Mouse (Mus musculus): ENCODE measurements around the gene Tmem234. TPM values are rescaled to one million over a fixed set of nuclear protein-coding genes. Genes with fewer than 3 reads are reported as not detected.

The Tmem234 gene
- total RNA-seq, 1 experiment from 2014 or later: 111 TPM

DNA sequence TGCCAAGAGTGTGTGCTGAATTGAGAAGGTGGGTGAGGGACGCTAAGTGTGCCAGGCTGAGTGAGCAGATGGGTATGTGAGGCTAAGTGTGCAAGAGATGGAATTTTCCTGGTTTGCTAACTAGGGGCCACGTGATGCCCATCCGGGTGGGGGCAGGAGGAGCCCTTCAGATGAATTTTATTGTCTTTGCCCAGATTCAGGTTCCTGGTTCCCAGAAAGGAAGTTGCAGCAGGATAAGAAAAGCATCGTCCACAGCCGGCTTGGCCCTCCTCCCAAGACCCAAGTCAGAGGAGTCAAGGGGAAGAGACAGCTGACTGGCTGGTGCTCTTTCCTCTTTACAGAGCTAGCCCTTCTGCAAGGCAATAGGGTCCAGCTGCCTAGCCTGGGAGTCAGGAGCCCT lies 22.0 kb upstream of the Tmem234 start, which contains the start of gene Fam167b:
Fam167b (minus strand) TSS at position 84 of the 400 bp plus-strand sequence.
- DNase-seq: peak; percentile 27

DNA sequence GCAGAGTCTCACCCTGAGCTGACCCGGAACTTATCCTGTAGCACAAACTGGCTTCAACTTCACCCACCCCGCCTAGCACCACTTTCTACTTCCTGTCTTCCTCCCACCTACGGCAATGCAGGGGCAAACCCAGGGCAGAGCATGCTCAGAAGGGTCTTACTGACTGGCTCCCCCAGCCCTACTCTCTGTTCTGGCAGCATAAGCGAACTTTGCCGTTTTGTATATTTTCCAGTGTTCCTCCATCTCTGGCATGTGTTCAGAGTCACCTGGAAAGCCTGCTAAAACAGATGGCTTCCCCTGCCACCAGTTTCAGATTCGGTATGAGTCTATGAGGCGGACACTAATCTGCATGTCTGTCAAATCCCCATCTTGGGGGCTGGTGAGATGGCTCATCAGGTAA lies 20.1 kb upstream of the Tmem234 start:
- DNase-seq: no peak

DNA sequence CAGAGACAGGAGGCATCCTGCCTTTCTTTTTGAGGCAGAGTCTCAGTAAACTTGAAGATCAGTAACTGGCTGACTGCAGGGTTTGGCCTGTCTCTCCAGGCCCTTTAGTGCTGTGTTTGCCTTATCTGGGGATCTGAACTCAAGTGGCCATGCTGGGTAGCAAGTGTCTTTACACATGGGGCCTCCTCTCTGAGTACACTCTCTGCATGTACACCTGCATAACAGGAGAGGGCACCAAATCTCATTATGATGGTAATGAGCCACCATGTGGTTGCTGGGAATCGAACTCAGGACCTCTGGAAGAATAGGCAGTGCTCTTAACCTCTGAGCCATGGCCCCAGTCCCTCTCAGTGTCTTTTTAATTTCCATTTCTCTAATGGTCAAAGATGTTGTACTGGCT lies 18.2 kb upstream of the Tmem234 start:
- no peak for DNase-seq

DNA sequence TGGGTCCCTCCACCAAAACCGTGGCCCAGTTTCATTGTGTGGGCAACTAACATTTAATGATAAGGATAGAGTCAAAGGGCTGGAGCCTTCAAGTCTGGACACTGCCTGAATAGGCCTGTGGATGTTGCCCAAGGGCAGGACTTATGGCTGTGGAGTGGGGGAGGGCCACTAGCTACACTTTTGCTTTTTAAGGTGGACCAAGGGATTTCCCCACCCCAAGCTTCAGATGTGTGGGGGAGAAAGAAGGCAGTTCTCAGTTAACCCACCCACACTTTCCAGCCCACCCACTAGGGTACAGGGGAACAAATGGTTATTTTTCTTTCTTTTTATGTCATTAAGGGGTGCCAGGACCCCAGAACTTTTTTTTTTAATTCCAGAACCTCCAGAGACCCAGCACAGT lies 16.1 kb upstream of the Tmem234 start:
- no peak for DNase-seq

DNA sequence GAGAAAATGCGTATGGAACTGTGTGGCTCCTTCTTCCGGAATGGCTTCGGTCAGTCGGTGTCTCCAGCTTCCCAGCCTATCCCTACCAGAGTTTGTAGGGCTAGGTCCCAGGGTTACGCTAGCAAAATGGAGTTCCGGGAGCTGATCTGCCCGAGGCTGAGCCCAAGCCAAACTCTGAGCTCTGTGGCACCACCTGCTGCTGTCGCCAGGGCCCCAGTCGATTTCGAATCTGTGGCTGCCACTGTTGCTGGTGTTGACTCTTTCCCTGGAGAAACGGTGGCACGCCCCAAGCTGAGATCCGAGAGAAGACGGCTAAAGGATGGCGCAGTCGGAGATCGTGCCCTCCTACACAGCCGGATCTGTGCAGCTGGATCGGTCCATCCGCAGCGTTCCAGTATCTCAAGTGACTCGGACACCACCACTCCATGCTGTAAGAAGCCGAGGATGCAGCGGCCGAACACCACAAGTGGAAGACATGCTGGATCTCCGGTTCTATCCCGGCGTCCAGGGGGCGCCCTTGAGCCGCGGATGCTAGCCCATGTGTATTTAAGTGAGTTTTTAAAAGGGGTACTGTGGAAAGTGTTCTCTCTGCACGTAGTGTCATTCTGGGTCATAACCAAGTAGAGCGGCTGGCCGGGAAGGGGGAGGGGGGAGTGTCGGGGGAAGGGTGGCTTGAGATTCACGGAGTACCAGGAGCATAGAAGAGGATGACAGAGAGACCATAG lies 15.4 kb upstream of the Tmem234 start:
- peak; percentile 90 for DNase-seq

DNA sequence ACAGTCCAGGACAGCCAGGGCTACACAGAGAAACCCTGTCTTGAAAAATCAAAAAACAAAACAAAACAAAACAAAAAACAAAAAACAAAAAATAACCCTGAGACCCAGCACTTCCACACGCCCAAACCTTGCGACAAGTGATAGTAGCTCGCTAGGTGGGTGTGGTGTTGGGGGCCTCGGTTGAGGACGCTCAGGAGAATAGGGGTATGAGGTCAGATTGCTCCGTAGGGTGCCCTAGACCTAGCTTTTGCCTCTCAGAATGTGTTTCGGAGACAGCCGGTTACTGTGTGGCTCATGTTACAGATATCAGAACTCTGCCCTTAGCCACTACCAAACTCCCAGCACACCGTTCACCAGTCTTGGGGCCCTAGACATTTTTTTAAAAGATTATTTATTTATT lies 14.7 kb upstream of the Tmem234 start:
- no peak for DNase-seq

DNA sequence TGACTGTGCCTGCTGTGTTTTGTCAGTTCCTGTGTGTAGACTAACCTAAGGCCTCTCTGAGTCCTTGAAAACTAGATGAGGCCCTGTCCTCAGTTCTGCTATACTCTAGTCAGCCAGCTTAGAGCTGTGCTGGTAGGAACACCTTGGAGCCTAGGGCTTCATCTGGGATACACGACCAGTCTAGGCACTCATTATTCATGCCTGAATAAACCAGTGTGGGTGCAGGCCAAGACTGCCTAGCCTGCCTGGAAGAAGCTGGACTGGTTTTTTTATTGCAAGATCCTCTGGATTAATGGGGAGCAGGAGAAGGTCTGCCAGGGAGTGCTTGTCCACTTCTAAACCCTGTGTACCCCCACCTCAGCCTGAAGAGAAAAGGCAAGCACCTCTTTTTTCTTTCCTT lies 13.5 kb upstream of the Tmem234 start:
- DNase-seq: no peak

DNA sequence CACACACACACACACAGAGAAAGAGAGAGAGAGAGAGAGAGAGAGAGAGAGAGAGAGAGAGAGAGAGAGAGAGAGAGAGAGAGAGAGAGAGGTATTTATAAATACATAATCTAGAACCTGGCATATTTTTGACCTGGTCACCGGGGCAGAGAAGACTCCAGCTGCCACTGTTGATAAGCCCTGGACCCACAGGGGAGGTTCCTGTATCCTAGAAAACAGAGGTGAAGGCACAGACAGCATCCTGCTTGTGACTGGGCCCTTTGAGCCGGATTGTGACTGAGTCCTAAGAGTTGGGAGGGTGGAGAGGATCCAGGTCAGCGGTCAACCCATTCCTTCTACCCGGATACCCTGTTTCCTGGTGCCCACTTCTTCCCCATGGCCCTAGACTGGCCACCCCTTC lies 11.6 kb upstream of the Tmem234 start:
- DNase-seq: no peak

DNA sequence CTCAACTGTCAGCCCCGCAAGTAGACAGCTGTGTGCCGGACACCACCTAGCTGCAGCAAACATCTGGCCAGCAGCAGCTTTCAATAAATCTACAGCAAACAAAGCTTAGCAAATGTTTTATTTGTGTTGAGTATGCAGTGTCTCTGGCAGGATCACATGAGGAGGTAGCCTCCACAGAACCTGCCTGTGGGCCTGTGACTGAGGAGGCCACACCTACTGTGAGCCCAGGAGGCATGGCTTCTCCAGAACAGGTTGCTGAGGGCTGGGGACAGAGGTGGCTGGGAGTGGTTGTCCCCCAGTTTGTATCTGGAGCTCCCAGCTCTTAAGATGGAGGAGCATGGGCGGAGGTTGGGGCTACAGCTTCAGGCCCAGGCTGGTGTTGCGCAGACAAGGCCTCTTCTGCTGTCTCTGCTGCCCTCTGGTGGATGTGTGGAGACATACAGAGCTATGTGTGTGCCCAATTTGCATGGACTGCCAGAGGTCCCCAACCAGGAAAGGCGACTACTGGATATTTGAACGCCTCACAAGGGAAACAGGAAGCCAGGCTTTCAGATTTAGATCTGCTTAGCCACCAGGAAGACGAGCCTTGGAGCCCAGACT lies 8.1 kb downstream of the Tmem234 start:
- peak; percentile 69 for DNase-seq

DNA sequence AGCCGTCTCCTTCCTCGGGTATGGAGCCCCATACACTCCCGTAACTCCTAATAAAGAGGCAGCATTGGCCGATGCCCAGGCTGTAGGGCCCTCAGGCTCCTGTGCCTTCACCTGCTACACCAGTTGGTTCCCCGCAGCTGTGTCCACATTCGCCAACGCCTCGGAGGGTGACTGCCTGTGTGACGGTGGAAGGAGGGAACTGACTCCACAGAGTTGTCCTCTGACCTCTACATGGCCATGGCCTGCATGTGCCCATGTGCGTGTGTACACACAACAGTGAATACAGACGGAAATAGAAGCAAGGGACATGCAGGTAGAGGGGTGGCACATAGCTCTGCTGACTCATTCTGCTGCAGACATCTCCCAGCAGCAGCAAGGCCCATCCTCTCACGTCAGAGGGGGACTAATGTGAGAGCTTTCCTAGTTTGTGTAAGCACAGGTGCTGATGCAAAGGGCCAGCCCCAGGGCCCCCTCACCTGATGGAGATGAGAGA lies 8.7 kb downstream of the Tmem234 start:
- DNase-seq: no peak

DNA sequence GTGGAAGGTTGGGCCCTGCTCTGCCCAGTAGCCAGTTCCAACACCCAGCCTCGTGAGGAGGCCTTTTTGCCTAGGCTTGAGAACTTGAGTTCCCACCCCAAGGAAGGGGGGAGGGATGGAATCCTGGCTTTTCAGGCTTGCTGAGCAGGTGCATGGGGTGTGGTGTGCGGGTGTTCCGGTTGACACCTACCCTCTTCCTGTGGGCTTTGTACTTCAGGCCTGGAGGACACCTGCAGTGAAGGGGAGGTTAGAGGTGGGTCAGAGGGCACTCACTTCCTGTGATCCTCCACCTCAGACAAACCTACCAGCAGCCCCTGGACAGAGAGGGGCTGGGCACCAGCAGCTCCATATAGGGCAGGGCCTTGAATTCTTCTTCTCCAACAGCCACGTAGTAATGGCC lies 9.6 kb downstream of the Tmem234 start:
- no peak for DNase-seq

DNA sequence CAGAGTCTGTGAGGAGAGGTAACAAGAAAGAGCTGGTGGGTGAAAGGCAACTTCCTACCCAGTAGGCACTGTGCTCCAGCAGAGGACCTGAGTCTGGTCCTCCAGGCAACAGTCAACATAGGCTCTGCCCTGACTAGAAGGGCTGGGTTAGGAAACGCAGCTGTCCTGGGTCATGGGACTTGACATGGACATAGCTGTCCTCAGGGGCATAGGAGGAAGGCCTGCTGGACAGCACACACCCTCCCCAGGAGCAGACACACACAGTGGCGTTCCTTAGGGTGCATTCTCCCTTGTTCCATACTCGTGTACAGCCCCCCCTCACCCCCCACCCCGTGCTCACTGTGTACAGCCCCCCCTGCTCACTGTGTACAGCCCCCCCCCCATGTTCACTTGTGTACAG lies 10.0 kb downstream of the Tmem234 start:
- no peak for DNase-seq

DNA sequence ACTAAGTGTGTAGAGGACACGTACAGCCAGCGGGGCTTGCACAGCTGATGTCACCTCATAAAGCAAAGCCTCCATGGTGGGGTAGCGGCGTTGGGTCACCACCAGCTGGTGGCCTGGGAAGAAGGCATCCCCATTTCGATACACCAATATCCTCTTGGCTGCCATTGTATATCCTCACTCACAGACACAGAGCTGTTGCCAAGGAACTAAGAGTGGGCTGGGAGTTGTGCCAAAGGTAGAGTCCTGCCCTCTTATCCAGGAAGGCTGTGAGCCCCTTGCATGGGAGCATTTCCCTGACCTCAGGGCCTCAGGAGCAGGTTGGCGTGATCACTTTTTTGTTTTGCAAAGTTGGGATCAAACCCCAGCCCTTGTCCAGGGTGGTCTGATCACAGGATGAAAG lies 13.6 kb downstream of the Tmem234 start, which contains the start of gene Dcdc2b:
Dcdc2b (minus strand) TSS at position 165 of the 400 bp plus-strand sequence.
- no peak for DNase-seq

DNA sequence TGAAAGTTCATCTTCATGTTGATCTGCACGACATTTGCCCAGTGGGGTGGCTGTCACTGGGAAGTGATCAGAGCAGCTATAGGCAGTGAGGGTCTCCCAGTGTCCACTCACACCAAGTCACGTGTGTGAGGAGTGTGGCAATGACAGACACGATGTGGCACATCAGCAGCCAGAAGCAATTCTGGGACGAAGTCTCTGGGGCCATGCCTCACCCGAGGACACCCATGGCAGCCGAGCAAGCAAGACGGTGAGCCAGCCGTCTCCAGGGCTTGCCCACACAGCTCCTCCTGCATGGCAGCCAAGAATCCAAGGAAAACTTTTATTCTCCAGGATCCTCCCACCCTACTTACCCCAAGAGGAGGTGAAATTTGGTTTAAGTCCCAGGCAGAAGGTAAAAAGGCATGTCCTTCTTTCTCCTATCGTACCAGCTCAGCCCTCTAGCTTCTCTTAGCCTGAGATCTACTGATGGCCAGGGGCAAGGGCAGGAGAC lies 15.4 kb downstream of the Tmem234 start:
- DNase-seq: no peak

DNA sequence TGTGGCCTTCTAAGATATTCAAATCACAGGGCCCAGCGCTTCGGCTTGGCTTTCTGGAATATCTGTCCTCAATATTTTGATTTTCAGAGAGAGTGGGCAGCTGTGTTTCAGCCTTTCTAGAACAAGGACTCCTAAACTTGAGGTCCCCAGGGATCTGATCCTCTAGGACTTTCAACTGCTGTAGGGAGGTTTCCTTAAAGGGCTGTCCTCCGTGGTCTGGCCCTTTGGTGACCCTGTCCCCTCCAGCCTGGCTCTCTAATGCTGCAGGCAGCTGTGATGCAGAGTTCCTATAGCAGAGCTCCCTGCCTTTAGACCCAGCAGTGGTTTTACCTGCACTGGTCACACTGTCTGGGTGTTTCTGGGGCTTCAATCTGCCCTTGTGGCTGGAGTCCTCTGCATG lies 16.2 kb downstream of the Tmem234 start:
- DNase-seq: no peak

DNA sequence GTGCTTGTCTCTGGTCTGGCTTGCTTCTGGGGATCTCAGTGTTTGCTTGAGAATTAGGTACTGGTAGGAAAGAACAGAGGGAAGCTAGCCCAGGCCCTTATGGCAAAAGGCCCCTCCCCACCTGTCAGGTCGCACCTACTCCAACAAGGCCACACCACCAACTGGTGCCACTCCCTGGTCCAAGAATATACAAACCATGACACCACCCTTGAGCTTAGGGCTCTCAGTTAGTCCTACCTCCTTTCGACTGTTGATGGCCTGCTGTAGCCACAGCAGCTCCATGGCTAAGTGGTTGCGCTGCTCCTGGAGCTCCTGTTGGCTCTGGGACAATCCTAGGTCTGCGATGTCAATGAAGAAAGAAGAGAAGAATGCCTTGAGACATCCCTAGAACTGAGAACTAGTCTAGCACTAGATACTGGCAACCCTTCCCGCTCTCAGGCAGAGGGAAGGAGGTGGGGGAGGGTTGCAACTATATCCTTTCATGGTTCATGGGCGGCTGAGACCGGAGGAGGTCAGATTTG lies 16.7 kb downstream of the Tmem234 start:
- DNase-seq: no peak

DNA sequence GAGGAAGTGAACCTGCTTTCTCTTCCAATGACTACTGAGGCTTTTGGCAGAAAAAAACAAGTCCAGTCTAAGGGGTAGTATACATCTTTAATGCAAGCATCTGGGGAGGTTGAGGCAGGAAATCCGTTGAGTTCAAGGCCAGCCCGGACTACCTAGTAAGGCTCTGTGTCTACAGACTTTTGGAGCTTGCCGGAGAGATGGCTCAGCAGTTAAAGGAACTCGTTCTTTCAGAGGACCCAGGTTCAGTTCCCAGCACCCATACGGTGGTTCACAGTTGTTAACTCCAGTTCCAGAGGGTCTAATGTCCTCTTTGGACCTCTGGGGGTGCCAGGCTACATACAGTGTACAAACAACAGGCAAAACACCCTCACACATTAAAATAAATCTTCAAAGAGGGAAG lies 17.6 kb downstream of the Tmem234 start:
- no peak for DNase-seq

DNA sequence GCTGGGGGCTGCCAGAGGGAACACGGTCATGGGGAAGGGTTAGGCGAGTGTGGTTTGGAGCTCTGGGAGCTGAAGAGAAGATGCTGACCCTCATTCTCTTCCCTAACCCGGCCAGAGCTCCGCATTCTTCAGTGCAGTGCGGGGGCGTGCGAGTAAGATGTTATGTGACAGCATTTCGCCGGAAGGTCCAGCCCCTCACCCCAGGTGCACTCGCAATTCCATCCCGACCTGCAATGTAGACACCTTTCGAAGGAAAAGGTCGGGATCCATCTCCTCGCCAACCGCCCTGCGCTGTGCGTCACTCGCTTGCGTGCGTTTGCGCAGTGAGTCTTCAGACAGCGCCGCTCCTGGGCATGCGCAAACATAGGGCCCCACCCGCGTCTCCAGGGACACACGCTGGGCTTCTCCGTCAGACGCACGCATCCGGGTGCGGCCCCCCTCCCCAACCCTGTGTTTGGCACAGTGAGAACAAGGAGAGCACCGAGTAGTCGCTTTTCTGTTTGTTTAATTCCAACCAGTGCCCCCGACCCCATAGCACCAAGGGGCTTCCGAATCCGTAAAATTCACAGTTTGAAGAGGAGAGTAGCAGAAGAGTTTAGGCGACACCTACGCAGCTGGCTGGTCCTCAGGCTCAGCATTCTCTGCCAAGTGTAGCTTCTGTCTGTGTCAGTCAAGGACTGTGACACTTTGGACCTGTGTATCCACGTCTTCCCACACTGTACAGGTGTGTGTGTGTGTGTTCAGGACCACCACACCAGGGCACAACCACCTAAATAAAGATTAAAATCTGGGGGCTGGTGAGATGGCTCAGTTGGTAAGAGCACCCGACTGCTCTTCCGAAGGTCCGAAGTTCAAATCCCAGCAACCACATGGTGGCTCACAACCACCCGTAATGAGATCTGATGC lies 18.6 kb downstream of the Tmem234 start, which contains the start of gene Iqcc:
Iqcc (minus strand) TSS at position 314 of the 906 bp plus-strand sequence.
- peak; percentile 97 for DNase-seq

DNA sequence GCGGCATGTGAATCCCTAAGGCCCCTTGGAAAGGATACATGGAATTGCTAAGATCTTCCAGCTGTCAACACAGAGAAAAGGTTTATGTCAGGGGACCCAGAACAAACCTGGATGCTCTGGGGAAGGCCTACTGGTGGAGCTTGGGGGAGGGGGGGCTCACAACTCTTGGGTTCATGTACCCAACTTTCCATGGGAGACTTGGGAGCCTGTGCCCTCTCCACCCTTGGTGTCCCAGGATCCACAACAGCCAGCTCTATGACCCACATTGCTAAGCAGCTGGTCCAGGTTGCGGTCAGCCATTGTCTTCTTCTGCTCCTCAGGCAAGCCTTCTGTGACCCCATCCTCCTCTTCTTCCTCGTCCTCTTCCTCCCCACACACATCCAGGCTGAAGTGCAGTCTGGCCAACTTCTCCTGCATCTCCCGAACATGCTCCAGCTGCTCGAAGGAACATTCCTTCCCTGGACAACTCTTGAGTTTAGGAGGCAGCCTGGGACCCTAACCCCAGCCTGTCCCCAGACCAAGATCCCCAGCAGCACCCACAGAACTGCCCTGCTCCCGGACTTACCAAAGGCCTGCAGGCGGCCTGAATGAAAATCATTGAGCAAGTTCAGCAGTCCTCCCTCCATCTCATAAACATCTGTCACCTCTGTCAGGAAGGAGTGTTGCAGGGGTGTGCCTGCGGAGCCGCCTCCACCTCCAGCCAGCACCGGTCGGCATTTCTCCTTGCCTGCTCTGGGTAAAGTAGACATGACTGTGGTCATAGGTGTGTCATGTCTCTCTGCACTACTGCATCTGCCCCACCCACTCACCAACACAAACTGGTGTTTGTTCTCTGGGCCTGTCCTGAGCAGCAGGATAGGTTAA lies 20.2 kb downstream of the Tmem234 start:
- DNase-seq: no peak

DNA sequence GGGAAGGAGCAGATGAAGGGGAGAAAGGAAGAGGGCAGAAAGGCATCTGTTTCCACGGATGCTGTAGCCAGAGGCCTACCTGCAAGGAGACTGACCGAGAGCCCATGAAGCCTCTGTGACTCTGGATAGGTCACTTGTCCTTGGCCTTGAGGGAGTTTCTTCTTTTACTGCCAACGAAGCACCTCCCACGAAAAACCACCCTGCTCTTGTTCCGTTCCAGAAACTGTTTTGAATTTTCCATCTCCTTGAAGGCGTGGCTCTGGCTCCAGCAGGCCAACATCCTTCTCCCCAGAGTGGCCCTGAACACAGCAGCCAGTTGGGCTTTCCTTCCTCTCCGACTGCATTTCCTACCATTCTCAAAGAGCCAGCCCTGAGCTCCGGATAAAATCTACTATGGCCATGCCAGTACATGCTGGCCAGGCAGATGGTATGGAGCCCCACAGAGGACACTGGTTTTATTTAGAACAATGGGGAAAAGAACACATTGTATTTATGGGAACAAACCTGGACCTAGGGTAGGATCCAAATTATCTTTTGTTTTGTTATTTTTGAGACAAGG lies 20.9 kb downstream of the Tmem234 start:
- no peak for DNase-seq
